Mouse (Mus musculus) intestine, embryonic 15.5 days (tissue): ENCODE results near the gene Nme7. TPM values are rescaled to one million over a fixed set of nuclear protein-coding genes. Genes with fewer than 3 reads are reported as not detected.
A peak's percentile ranks its signal among the peaks of the same experiment; 100 is the strongest.

Source experiments
- ATAC-seq: fragments of 200-750 bp; cut with Nextera tagmentation; 2 replicates; pipeline ENCODE4 v1.8.0; 2017; ENCODE audit warnings: moderate TSS enrichment, moderate library complexity
- H3K27ac ChIP-seq: fragments of 300-500 bp; sonication (generic); 2 replicates; pipeline ENCODE4 v1.5.1; 2015; ENCODE audit warnings: mild to moderate bottlenecking, inconsistent platforms
- H3K27me3 ChIP-seq: fragments of 300-500 bp; sonication (generic); replicated peaks from 2 replicates; pipeline ENCODE4 v1.6.1; 2015; ENCODE audit warnings: inconsistent platforms
- H3K36me3 ChIP-seq: fragments of 300-500 bp; sonication (generic); 2 replicates; pipeline ENCODE4 v1.6.1; 2015; ENCODE audit warnings: inconsistent platforms
- H3K4me1 ChIP-seq: fragments of 300-500 bp; sonication (generic); replicated peaks from 2 replicates; pipeline ENCODE4 v1.6.1; 2015; ENCODE audit warnings: inconsistent platforms
- H3K4me2 ChIP-seq: fragments of 300-500 bp; sonication (generic); replicated peaks from 2 replicates; pipeline ENCODE4 v1.6.1; 2015; ENCODE audit warnings: mild to moderate bottlenecking, inconsistent platforms
- H3K4me3 ChIP-seq: fragments of 300-500 bp; sonication (generic); replicated peaks from 2 replicates; pipeline ENCODE4 v1.5.1; 2015; ENCODE audit warnings: inconsistent platforms
- H3K9ac ChIP-seq: fragments of 300-500 bp; sonication (generic); 2 replicates; pipeline ENCODE4 v1.6.1; 2015; ENCODE audit warnings: inconsistent platforms
- H3K9me3 ChIP-seq: fragments of 300-500 bp; sonication (generic); 2 replicates; pipeline ENCODE4 v1.6.1; 2016; ENCODE audit warnings: inconsistent platforms
- WGBS: fragments of 180-500 bp; shearing (Covaris S2); methylation state at CpG from one replicate; pipeline ENCODE4 v1.1.7; 2015; 5-methylcytosine and 5-hydroxymethylcytosine counted together
- polyA plus RNA-seq: library from polyadenylated mRNA; unstranded; fragments of >200 nt; fragmentation: Nextera tagmentation; extraction: Ambion mirVana; gene quantifications from 2 replicates; pipeline ENCODE4 v1.2.1, GENCODE M21; 2015

The Nme7 gene
- polyA plus RNA-seq, 1 experiment from 2014 or later, result 35.0 TPM

- Histone ChIP-seq H3K4me2 (no peak overlapping the region), H3K27ac (no peak overlapping the region), H3K4me3 (no peak overlapping the region), H3K4me1 (peaks cover 4% of the 10 kb centered on the region; the same call in 1 of the 2 replicates), H3K36me3 (peaks cover 4% of the 10 kb centered on the region; the same call in 1 of the 2 replicates), H3K9ac (no peak overlapping the region), H3K9me3 (no peaks in the 10 kb centered on the region), H3K27me3 (no peaks in the 10 kb centered on the region)
- 94% methylated on average over 10 of the region's 10 CpGs for WGBS
- no peak for ATAC-seq
Measured at GRCm38 (mm10) chr1:164446535-164446934, 142.6 kb downstream of the Nme7 start.

GRCm38 (mm10) chr1:164447521-164447920 is 143.6 kb downstream of the Nme7 start:
- Histone ChIP-seq H3K36me3 (peaks cover 4% of the 10 kb centered on the region), H3K9ac (no peak overlapping the region), H3K27me3 (no peaks in the 10 kb centered on the region), H3K4me2 (no peak overlapping the region), H3K9me3 (no peaks in the 10 kb centered on the region), H3K4me1 (peaks cover 6% of the 10 kb centered on the region; the same call in 1 of the 2 replicates), H3K27ac (no peak overlapping the region), H3K4me3 (no peak overlapping the region)
- ATAC-seq, result no peak
- 83% methylated on average over 6 of the region's 6 CpGs for WGBS

GRCm38 (mm10) chr1:164449626-164450025 is 145.7 kb downstream of the Nme7 start:
- Histone ChIP-seq H3K27ac (no peak overlapping the region), H3K36me3 (peaks cover 4% of the 10 kb centered on the region), H3K4me2 (no peak overlapping the region), H3K4me1 (peaks cover 13% of the 10 kb centered on the region), H3K9me3 (no peaks in the 10 kb centered on the region), H3K9ac (no peak overlapping the region), H3K27me3 (no peaks in the 10 kb centered on the region), H3K4me3 (no peak overlapping the region)
- WGBS, result 78% methylated on average over 8 of the region's 8 CpGs
- ATAC-seq, result 0 out of 2 replicates have a peak, but pooled peaks have one; percentile 27

- Histone ChIP-seq H3K36me3 (peaks cover 4% of the 10 kb centered on the region), H3K9me3 (no peaks in the 10 kb centered on the region), H3K27me3 (no peaks in the 10 kb centered on the region), H3K4me1 (peaks cover 13% of the 10 kb centered on the region), H3K9ac (no peak overlapping the region), H3K4me3 (no peak overlapping the region), H3K4me2 (no peak overlapping the region), H3K27ac (no peak overlapping the region)
- no peak for ATAC-seq
- 72% methylated on average over 4 of the region's 4 CpGs for WGBS
Measured at GRCm38 (mm10) chr1:164450231-164450630, 146.3 kb downstream of the Nme7 start.

- no peak overlapping the region for H3K9ac ChIP-seq
- no peaks in the 10 kb centered on the region for H3K27me3 ChIP-seq
- no peak overlapping the region for H3K4me2 ChIP-seq
- H3K36me3 ChIP-seq, result peaks cover 4% of the 10 kb centered on the region
- H3K4me1 ChIP-seq, result peaks cover 13% of the 10 kb centered on the region
- no peak overlapping the region for H3K4me3 ChIP-seq
- peak; percentile 18; the same call in 1 of the 2 replicates for ATAC-seq
- no peak overlapping the region for H3K27ac ChIP-seq
- 75% methylated on average over 4 of the region's 4 CpGs for WGBS
- H3K9me3 ChIP-seq, result no peaks in the 10 kb centered on the region
Measured at GRCm38 (mm10) chr1:164450644-164451043, 146.7 kb downstream of the Nme7 start.

- Histone ChIP-seq H3K27me3 (peaks cover 6% of the 10 kb centered on the region; the same call in 1 of the 2 replicates), H3K4me3 (no peak overlapping the region), H3K27ac (no peak overlapping the region), H3K9me3 (no peaks in the 10 kb centered on the region), H3K4me2 (no peak overlapping the region), H3K9ac (no peak overlapping the region), H3K36me3 (peaks cover 4% of the 10 kb centered on the region), H3K4me1 (peaks cover 13% of the 10 kb centered on the region)
- 79% methylated on average over 5 of the region's 5 CpGs for WGBS
- no peak for ATAC-seq
Measured at GRCm38 (mm10) chr1:164451346-164451745, 147.4 kb downstream of the Nme7 start.

- Histone ChIP-seq H3K27ac (no peak overlapping the region), H3K4me1 (peaks cover 13% of the 10 kb centered on the region), H3K9ac (no peak overlapping the region), H3K9me3 (no peaks in the 10 kb centered on the region), H3K36me3 (peaks cover 4% of the 10 kb centered on the region), H3K4me2 (no peak overlapping the region), H3K4me3 (no peak overlapping the region), H3K27me3 (peaks cover 6% of the 10 kb centered on the region; the same call in 1 of the 2 replicates)
- ATAC-seq, result no peak
- 79% methylated on average over 6 of the region's 6 CpGs for WGBS
Measured at GRCm38 (mm10) chr1:164452580-164452979, 148.7 kb downstream of the Nme7 start.

GRCm38 (mm10) chr1:164453146-164453545 is 149.2 kb downstream of the Nme7 start:
- Histone ChIP-seq H3K4me2 (no peak overlapping the region; the same call in 1 of the 2 replicates), H3K36me3 (peaks cover 4% of the 10 kb centered on the region)

GRCm38 (mm10) chr1:164453739-164454138 is 149.8 kb downstream of the Nme7 start:
- ATAC-seq, result no peak
- no peak overlapping the region for H3K4me3 ChIP-seq
- peaks cover 17% of the 10 kb centered on the region for H3K4me1 ChIP-seq
- H3K27ac ChIP-seq, result no peak overlapping the region
- H3K4me2 ChIP-seq, result peak overlapping the region; percentile 56
- WGBS, result 74% methylated on average over 5 of the region's 5 CpGs
- peaks cover 2% of the 10 kb centered on the region for H3K36me3 ChIP-seq
- H3K9me3 ChIP-seq, result no peaks in the 10 kb centered on the region
- H3K9ac ChIP-seq, result no peak overlapping the region
- H3K27me3 ChIP-seq, result peaks cover 11% of the 10 kb centered on the region

More at GRCm38 (mm10) chr1:164453146-164453545, 149.2 kb downstream of the Nme7 start:
- no peak overlapping the region for H3K9ac ChIP-seq
- 80% methylated on average over 8 of the region's 8 CpGs for WGBS
- ATAC-seq, result no peak
- H3K27me3 ChIP-seq, result peaks cover 6% of the 10 kb centered on the region; the same call in 1 of the 2 replicates
- no peak overlapping the region for H3K4me3 ChIP-seq
- peaks cover 13% of the 10 kb centered on the region for H3K4me1 ChIP-seq
- H3K27ac ChIP-seq, result no peak overlapping the region
- no peaks in the 10 kb centered on the region for H3K9me3 ChIP-seq

- 22% methylated on average over 14 of the region's 14 CpGs for WGBS
Measured at GRCm38 (mm10) chr1:164454747-164455400, 151.0 kb downstream of the Nme7 start.

GRCm38 (mm10) chr1:164455614-164456013 is 151.7 kb downstream of the Nme7 start:
- Histone ChIP-seq H3K4me1 (peaks cover 13% of the 10 kb centered on the region), H3K9me3 (no peaks in the 10 kb centered on the region), H3K27me3 (peaks cover 12% of the 10 kb centered on the region), H3K4me3 (peak overlapping the region; percentile 75), H3K9ac (peak overlapping the region; percentile 46), H3K27ac (peak overlapping the region; percentile 90), H3K36me3 (no peaks in the 10 kb centered on the region; the same call in 1 of the 2 replicates), H3K4me2 (peak overlapping the region; percentile 79)
- ATAC-seq, result no peak
- 50% methylated on average over 7 of the region's 7 CpGs for WGBS

More at GRCm38 (mm10) chr1:164454747-164455400, 151.0 kb downstream of the Nme7 start:
- Histone ChIP-seq H3K27me3 (peaks cover 12% of the 10 kb centered on the region), H3K4me2 (peak overlapping the region; percentile 56), H3K4me3 (peak overlapping the region; percentile 37), H3K9ac (peak overlapping the region; percentile 41), H3K36me3 (no peaks in the 10 kb centered on the region; the same call in 1 of the 2 replicates), H3K4me1 (peaks cover 15% of the 10 kb centered on the region), H3K9me3 (no peaks in the 10 kb centered on the region), H3K27ac (peak overlapping the region; percentile 36; the same call in 1 of the 2 replicates)
- ATAC-seq, result no peak

GRCm38 (mm10) chr1:164456065-164456464 is 152.1 kb downstream of the Nme7 start:
- H3K27me3 ChIP-seq, result peaks cover 12% of the 10 kb centered on the region
- H3K9me3 ChIP-seq, result no peaks in the 10 kb centered on the region
- ATAC-seq, result no peak
- no peaks in the 10 kb centered on the region; the same call in 1 of the 2 replicates for H3K36me3 ChIP-seq
- 24% methylated on average over 6 of the region's 6 CpGs for whole genome bisulfite sequencing
- peak overlapping the region; percentile 46 for H3K9ac ChIP-seq
- H3K4me3 ChIP-seq, result peak overlapping the region; percentile 75
- peak overlapping the region; percentile 79 for H3K4me2 ChIP-seq
- H3K4me1 ChIP-seq, result peaks cover 13% of the 10 kb centered on the region
- peak overlapping the region; percentile 90 for H3K27ac ChIP-seq
